Mouse (Mus musculus): ENCODE measurements around the gene Ccpg1os. TPM values are rescaled to one million over a fixed set of nuclear protein-coding genes. Genes with fewer than 3 reads are reported as not detected.

The Ccpg1os gene
- total and polyA plus RNA-seq, 3 experiments: 10.5 to 25.3 (median 21.7) TPM

Small RNA genes lying within 50 kb of the gene (microRNA-seq; reads per million reads assigned to microRNA genes)
- 0 reads per million in 2 experiments for gene Gm27353

Other genes with a start within 250 kb of the Ccpg1os start
- under 1 TPM; 0.17 to 0.21 TPM for gene Prtg, start 178.5 kb downstream of the Ccpg1os start, total RNA-seq (2021)
- 0.04 and 0.07 TPM in 2 replicates for gene Prtg, start 178.5 kb downstream of the Ccpg1os start, polyA plus RNA-seq (2012; rRNA removed)
- 1 to 10 TPM; 2.8 to 5.1 TPM for gene Pygo1, start 59.7 kb downstream of the Ccpg1os start, total RNA-seq (2021)
- gene Pygo1, start 59.7 kb downstream of the Ccpg1os start, polyA plus RNA-seq (2012; rRNA removed): 0.53 and 0.77 TPM in 2 replicates
- 1 to 10 TPM in 1 of 2 experiments, under 1 TPM in 1; 0.61 to 1.4 TPM for gene Dyx1c1, start 26.6 kb downstream of the Ccpg1os start, total RNA-seq (2021)
- gene Dyx1c1, start 26.6 kb downstream of the Ccpg1os start, polyA plus RNA-seq (2012; rRNA removed): 0.44 and 0.62 TPM in 2 replicates
- gene Gm44503, start 26.5 kb downstream of the Ccpg1os start, total RNA-seq (2021): not detected
- gene Gm44503, start 26.5 kb downstream of the Ccpg1os start, polyA plus RNA-seq (2012; rRNA removed): 0.11 TPM in 1 of 2 replicates, not detected in the other
- gene Ccpg1, start within 50 bp of the Ccpg1os start, total RNA-seq (2021): 100 to 1,000 TPM; 135 to 141 TPM
- gene Ccpg1, start within 50 bp of the Ccpg1os start, polyA plus RNA-seq (2012; rRNA removed): 8.3 and 11.3 TPM in 2 replicates
- 10 to 100 TPM; 13.3 to 14.7 TPM for gene Pigb, start 55.0 kb upstream of the Ccpg1os start, total RNA-seq (2021)
- gene Pigb, start 55.0 kb upstream of the Ccpg1os start, polyA plus RNA-seq (2012; rRNA removed): 7.2 and 9.6 TPM in 2 replicates
- 10 to 100 TPM; 36.2 to 36.8 TPM for gene Rab27a, start 59.5 kb upstream of the Ccpg1os start, total RNA-seq (2021)
- gene Rab27a, start 59.5 kb upstream of the Ccpg1os start, polyA plus RNA-seq (2012; rRNA removed): 3.3 and 5.5 TPM in 2 replicates
- under 1 TPM in 1 of 2 experiments, not detected in 1; 0.48 TPM for gene Khdc3, start 116.5 kb upstream of the Ccpg1os start, total RNA-seq (2021)
- 0.25 and 0.33 TPM in 2 replicates for gene Khdc3, start 116.5 kb upstream of the Ccpg1os start, polyA plus RNA-seq (2012; rRNA removed)
- gene Gm20509, start 117.1 kb upstream of the Ccpg1os start, total RNA-seq (2021): under 1 TPM in 1 of 2 experiments, not detected in 1; 0.29 TPM
- gene Gm20509, start 117.1 kb upstream of the Ccpg1os start, polyA plus RNA-seq (2012; rRNA removed): not detected in 2 replicates
- gene Rsl24d1, start 128.0 kb upstream of the Ccpg1os start, total RNA-seq (2021): 10 to 100 TPM; 53.3 to 61.1 TPM
- 4.7 and 6.6 TPM in 2 replicates for gene Rsl24d1, start 128.0 kb upstream of the Ccpg1os start, polyA plus RNA-seq (2012; rRNA removed)

Measured in adrenal gland, adult 2 months (tissue).